Mouse (Mus musculus): ENCODE data around the gene Zfp341.

DNA sequence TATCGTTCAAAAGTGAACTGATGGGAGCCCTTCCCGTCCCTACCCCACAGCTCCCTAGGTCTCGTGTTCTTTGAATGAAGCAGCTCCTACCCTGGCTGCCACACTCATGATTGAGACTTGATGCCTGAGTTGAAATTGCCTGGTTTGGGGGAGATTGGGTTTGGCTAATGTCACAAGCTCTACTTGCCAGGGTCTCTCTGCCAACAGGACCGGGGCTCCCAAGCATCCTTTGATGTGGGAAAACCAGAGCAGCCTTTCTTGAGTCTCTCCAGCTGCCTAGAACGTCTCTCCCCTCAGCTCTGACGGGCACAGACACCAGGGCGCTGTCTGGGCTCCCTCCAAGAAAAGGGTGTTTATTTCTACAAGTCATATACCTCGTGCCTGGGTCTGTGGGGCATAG is 82.6 kb downstream of the Zfp341 start:
- TF ChIP-seq CTCF (conservative IDR thresholded peaks at IDR 0.05 in 1 of 2, IDR thresholded peaks at IDR 0.05 in 1 of 2; ENCODE audit: low read depth in 2 of 2, low read length in 2 of 2) (no peak), EP300 (IDR thresholded peaks at IDR 0.05; ENCODE audit: low read length) (no peak), E2F4 (IDR thresholded peaks at IDR 0.05; ENCODE audit: insufficient replicate concordance, low read depth, low read length) (no peak), POLR2AphosphoS2 (IDR thresholded peaks at IDR 0.05; ENCODE audit: low read depth, low read length) (no peak), ZMIZ1 (IDR thresholded peaks at IDR 0.05; ENCODE audit: low read depth, low read length) (no peak), POLR2A (IDR thresholded peaks at IDR 0.05; ENCODE audit: low read depth, low read length) (no peak), JUND (conservative IDR thresholded peaks at IDR 0.05; ENCODE audit: low read depth, low read length) (no peak), ZC3H11A (IDR thresholded peaks at IDR 0.05; ENCODE audit: low read depth, low read length) (no peak), ZKSCAN1 (IDR thresholded peaks at IDR 0.05; ENCODE audit: borderline replicate concordance, low read depth, low read length) (no peak), ZNF384 (IDR thresholded peaks at IDR 0.05; ENCODE audit: low read depth, low read length) (no peak), HCFC1 (IDR thresholded peaks at IDR 0.05; ENCODE audit: low read depth, low read length) (no peak), MAX (IDR thresholded peaks at IDR 0.05; ENCODE audit: low read length) (no peak), MAFK (IDR thresholded peaks at IDR 0.05; ENCODE audit: insufficient replicate concordance, low read length) (no peak)

All from CH12.LX (cell line).